Mouse (Mus musculus) testis, adult 2 months (tissue): ENCODE data around the gene Wfdc6b. TPM values are rescaled to one million over a fixed set of nuclear protein-coding genes. Genes with fewer than 3 reads are reported as not detected.
"Not testable (repeated sequence)": the region's sequence is repeated elsewhere in the genome, so short reads cannot be mapped to it uniquely, and the experiment has no call there.

Experiments used
- H3K27ac ChIP-seq: fragments of 200-500 bp; 2 replicates; pipeline ENCODE4 v1.5.1; 2012; ENCODE audit warnings: low read depth, low read length; ENCODE audit not compliant: control insufficient read depth, insufficient read depth
- H3K27me3 ChIP-seq: fragments of 200-500 bp; 2 replicates; pipeline ENCODE4 v1.6.1; 2012; ENCODE audit warnings: mild to moderate bottlenecking, low read length, moderate library complexity; ENCODE audit not compliant: control insufficient read depth, insufficient read depth
- H3K36me3 ChIP-seq: fragments of 200-500 bp; 2 replicates; pipeline ENCODE4 v1.6.1; 2012; ENCODE audit warnings: mild to moderate bottlenecking, low read length; ENCODE audit not compliant: control insufficient read depth, insufficient read depth
- H3K4me1 ChIP-seq: fragments of 200-500 bp; 2 replicates; pipeline ENCODE4 v1.6.1; 2012; ENCODE audit warnings: low read length; ENCODE audit not compliant: control insufficient read depth, insufficient read depth
- H3K4me3 ChIP-seq: fragments of 200-500 bp; 2 replicates; pipeline ENCODE4 v1.5.1; 2012; ENCODE audit warnings: low read depth, mild to moderate bottlenecking, low read length, moderate library complexity, mixed read lengths; ENCODE audit not compliant: control insufficient read depth
- CTCF ChIP-seq: fragments of 200-500 bp; IDR thresholded peaks from 2 replicates; pipeline ENCODE4 v1.5.1; 2012; ENCODE audit warnings: low read depth, mild to moderate bottlenecking, inconsistent platforms, low read length, moderate library complexity; ENCODE audit not compliant: control insufficient read depth, insufficient read depth, insufficient replicate concordance
- POLR2A ChIP-seq: fragments of 200-500 bp; IDR thresholded peaks from 2 replicates; pipeline ENCODE4 v1.6.1; 2012; ENCODE audit warnings: low read depth, mild to moderate bottlenecking, inconsistent platforms, low read length, moderate library complexity; ENCODE audit not compliant: control insufficient read depth
- polyA plus RNA-seq: library from polyadenylated mRNA; depleted of rRNA; stranded (reverse); fragments of >200 nt; gene quantifications from 2 replicates; pipeline ENCODE4 v1.2.3, GENCODE M21; 2012; rRNA removed

Wfdc6b gene
- 2.4 and 17.5 TPM in 2 replicates for polyA plus RNA-seq

DNA sequence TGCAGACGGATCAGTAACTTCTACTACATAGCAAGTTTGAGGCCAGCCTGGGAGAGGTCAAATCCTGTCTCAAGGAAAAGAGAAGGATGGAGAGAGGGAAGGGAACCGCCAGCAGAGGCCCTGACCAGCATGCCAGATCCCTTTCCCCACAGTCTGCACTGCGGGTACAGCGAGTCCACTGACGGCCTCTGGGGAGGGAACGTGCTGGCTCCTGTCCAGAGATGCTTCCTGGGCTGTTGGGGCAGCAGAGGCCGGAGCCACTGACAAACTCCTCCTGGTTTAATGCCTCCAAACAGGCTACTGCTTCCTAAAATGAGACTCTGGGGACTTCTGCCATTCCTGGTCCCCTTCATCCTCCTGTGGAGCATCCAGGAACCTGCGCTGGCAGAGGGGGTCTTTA lies at the start of gene Wfdc6b, which contains the start of gene Wfdc8:
TSS of gene Wfdc6b (plus strand) at position 52 of the 400 bp plus-strand sequence.
TSS of gene Wfdc8 (minus strand) at position 156 of the 400 bp plus-strand sequence.
- H3K27me3 ChIP-seq, H3K4me1 ChIP-seq, H3K36me3 ChIP-seq, H3K4me3 ChIP-seq, H3K27ac ChIP-seq: not testable (repeated sequence)

DNA sequence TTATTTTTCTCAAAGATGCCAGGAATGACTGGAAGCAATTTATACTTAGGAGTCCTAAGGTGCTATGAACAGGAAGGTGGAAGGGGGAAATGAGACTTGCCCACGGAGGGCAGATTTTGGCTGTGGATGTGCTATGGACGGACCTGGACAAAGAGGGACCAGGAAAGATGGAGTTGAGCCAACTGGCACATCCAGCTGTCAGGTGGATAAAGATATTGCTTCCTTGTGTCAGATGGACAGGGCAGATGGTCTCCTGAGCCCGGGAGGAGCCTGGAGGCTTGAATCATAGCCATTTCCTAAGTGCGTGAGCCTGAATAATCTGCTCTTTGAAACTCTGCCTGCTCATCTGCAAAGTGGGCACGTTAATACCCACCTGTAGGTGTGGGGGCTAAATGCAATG lies 49.0 kb upstream of the Wfdc6b start:
- Histone ChIP-seq H3K27me3 (0 out of 2 replicates have a peak, but pooled peaks cover 2% of the 10 kb centered on the region), H3K4me3 (no peak overlapping the region), H3K4me1 (peaks cover 6% of the 10 kb centered on the region), H3K27ac (no peak overlapping the region), H3K36me3 (no peaks in the 10 kb centered on the region)
- TF ChIP-seq POLR2A (no peak), CTCF (no peak)

DNA sequence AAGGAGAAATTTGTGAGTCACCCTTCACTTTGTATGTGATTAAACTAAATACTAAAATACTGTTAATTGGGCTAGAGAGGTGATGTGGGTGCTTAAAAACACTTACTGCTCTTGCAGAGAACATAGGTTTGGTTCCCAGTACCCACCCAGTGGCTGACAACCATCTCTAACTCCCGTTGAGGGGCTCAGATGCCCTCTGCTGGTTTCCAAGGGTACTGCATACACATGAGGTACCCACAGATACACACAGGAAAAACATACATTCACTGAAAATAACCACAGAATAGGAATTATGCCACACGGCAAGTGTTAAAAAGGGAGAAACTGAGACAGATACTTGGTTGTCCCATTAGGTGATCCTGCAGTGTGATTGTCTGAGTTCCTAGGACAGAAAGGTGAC lies 46.3 kb upstream of the Wfdc6b start:
- TF ChIP-seq CTCF (peak; percentile 60; the same call in 1 of the 2 replicates), POLR2A (no peak)
- H3K27me3 ChIP-seq, result 0 out of 2 replicates have a peak, but pooled peaks cover 2% of the 10 kb centered on the region
- no peak overlapping the region for H3K27ac ChIP-seq
- peaks cover 6% of the 10 kb centered on the region for H3K4me1 ChIP-seq
- H3K4me3 ChIP-seq, result no peak overlapping the region
- no peaks in the 10 kb centered on the region for H3K36me3 ChIP-seq

DNA sequence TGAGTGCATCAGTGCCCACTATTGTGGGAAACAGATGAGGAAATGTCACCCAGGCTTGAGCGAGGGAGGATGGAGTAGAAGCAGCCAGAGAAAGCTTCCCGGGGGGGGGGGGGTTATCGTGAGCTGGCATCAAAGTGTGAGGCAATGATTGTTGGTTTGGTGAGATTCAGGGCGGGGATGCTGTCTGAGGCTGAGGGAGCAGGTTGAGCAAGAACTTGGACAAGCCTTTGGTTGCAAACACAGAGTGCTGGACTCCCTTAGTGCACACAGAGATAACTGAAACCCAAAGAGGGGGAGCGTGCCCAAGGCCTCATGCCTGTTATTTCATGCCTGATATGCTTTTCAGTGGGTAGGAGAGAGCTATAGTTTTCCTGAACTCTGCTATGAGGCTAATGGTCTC lies 45.9 kb upstream of the Wfdc6b start:
- H3K27ac ChIP-seq, result no peak overlapping the region
- H3K27me3 ChIP-seq, result 0 out of 2 replicates have a peak, but pooled peaks cover 2% of the 10 kb centered on the region
- no peak overlapping the region for H3K4me3 ChIP-seq
- no peak for TF ChIP-seq CTCF
- TF ChIP-seq POLR2A, result no peak
- peaks cover 6% of the 10 kb centered on the region for H3K4me1 ChIP-seq
- no peaks in the 10 kb centered on the region for H3K36me3 ChIP-seq

GRCm38 (mm10) chr2:164573359-164573758 lies 40.0 kb upstream of the Wfdc6b start, which contains the start of gene Spint3:
Spint3 (minus strand) TSS chr2:164573459.
- H3K4me1 ChIP-seq, H3K4me3 ChIP-seq, H3K27ac ChIP-seq, H3K27me3 ChIP-seq, H3K36me3 ChIP-seq: not testable (repeated sequence)

DNA sequence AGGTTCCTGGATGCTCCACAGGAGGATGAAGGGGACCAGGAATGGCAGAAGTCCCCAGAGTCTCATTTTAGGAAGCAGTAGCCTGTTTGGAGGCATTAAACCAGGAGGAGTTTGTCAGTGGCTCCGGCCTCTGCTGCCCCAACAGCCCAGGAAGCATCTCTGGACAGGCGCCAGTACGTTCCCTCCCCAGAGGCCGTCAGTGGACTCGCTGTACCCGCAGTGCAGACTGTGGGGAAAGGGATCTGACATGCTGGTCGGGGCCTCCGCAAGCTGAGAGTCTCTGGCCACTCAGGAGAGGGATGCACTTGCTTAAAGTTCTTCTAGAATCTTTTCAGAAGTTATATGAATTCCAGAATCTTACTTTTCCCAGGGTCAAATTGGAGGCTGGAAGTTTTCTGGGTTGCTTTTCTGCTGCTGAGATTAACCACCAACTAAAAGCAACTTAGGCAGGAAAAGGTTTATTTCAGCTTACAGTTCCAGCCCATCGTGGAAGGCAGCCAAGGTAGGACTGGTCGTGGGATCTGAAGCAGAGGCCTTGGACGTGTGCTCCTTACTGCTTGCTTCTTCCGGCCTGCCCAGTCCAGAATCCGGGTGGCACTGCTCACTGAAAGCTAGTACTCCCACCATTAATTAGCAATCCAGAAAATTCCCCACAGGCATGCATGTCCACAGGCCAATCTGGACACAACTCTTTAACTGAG lies 28.1 kb upstream of the Wfdc6b start, which contains the start of gene Wfdc6a:
TSS of gene Wfdc6a (minus strand) at position 423 of the 701 bp plus-strand sequence.
- Histone ChIP-seq H3K27ac (peak within 1 kb of the TSS; percentile 51), H3K4me1 (peaks cover 14% of the 10 kb centered on the region)
- TF ChIP-seq POLR2A, result 0 out of 2 replicates have a peak, but pooled peaks have one; percentile 29
- H3K27me3 ChIP-seq, H3K36me3 ChIP-seq, H3K4me3 ChIP-seq: not testable (repeated sequence)

DNA sequence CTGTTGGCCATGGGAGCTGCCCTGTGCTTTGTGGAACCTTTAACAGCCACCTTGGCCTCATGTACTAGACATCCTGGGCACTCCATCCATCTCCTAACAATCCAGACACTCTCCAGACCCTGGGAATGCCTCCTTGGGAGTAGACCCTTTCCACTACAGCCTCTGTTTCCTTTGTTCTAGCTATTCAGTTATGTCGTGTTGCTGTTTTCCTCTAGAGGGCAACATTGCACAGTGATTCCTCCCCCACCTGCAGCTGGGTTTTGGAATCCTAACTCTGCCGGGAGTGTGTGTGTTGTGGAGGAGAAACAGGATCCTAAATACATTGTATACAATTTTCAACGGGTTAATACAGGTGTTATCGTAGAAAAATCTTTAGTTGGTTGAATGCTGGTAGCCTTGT lies 21.3 kb upstream of the Wfdc6b start:
- no peaks in the 10 kb centered on the region for H3K36me3 ChIP-seq
- peak overlapping the region; percentile 83 for H3K27ac ChIP-seq
- TF ChIP-seq POLR2A, result no peak
- peak; percentile 39; the same call in 1 of the 2 replicates for TF ChIP-seq CTCF
- peaks cover 13% of the 10 kb centered on the region for H3K4me1 ChIP-seq
- no peaks in the 10 kb centered on the region for H3K27me3 ChIP-seq
- H3K4me3 ChIP-seq, result no peak overlapping the region

DNA sequence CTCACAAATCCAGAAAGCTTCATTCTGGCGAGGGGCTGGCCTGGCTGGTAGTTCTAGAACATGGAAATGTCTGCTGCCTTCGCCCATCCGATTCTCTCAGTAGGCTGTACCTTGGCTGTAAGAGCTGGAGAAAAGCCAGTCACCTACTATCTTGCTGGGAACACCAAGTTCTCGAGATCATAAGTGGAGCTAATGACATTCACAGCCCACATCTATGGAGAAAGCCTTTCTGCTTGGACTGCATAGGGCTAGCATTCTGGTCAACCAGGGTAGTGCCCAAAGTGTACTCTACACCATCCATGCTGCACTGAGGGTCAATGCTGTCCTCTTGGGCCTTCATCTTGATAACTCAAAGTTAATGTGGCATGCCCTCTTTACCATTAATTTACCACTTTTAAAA lies 19.8 kb upstream of the Wfdc6b start, which contains the start of gene Eppin:
TSS of gene Eppin (minus strand) at position 101 of the 400 bp plus-strand sequence.
- no peak within 1 kb of the TSS for H3K4me3 ChIP-seq
- H3K4me1 ChIP-seq, result peaks cover 13% of the 10 kb centered on the region
- H3K27ac ChIP-seq, result peak within 1 kb of the TSS; percentile 83
- H3K36me3 ChIP-seq, result no peaks in the 10 kb centered on the region
- no peaks in the 10 kb centered on the region for H3K27me3 ChIP-seq
- TF ChIP-seq CTCF (no peak), POLR2A (no peak)
